Mouse (Mus musculus) CH12.LX (cell line): ENCODE results near the gene Pitpna. TPM values are rescaled to one million over a fixed set of nuclear protein-coding genes. Genes with fewer than 3 reads are reported as not detected.

Source experiments
- DNase-seq: peaks from one replicate; pipeline ENCODE4 v3.0.0-alpha.2; 2013; ENCODE audit errors: extremely low read depth
- H3K27ac ChIP-seq: 2 replicates; pipeline ENCODE4 v1.5.1; 2012; ENCODE audit warnings: low read depth, mild to moderate bottlenecking, control low read depth, moderate library complexity; ENCODE audit not compliant: insufficient read depth
- H3K27me3 ChIP-seq: replicated peaks from 2 replicates; pipeline ENCODE3; 2012; ENCODE audit warnings: inconsistent platforms
- H3K36me3 ChIP-seq, 2 experiments: replicated peaks in 1 of 2; 2 replicates each; pipeline versions ENCODE3 to v1.6.1; 2012; ENCODE audit warnings: inconsistent platforms in 1 of 2, low read length in 1 of 2, mild to moderate bottlenecking in 1 of 2, mixed read lengths in 1 of 2, moderate library complexity in 1 of 2; ENCODE audit not compliant: control insufficient read depth in 1 of 2, insufficient read depth in 1 of 2
- H3K4me1 ChIP-seq, 2 experiments: 2 replicates each; pipeline ENCODE4 v1.6.1; 2012; ENCODE audit warnings: inconsistent platforms in 1 of 2, moderate library complexity in 1 of 2; ENCODE audit not compliant: insufficient read depth in 2 of 2, control insufficient read depth in 1 of 2
- H3K4me2 ChIP-seq: 2 replicates; pipeline ENCODE4 v1.6.1; 2012; ENCODE audit warnings: low read depth, mild to moderate bottlenecking, control low read depth; ENCODE audit not compliant: poor library complexity, insufficient read depth, severe bottlenecking
- H3K4me3 ChIP-seq, 3 experiments: fragments of 150-350 bp in 1 of 3; sonication (generic) in 1 of 3; replicated peaks in 1 of 3; 2 replicates each; pipeline versions ENCODE3 to v1.5.1; 2011 to 2012; ENCODE audit warnings: low read depth in 2 of 3, low read length in 2 of 3, mild to moderate bottlenecking in 2 of 3, moderate library complexity in 2 of 3, control low read depth in 1 of 3, improper control_type of control experiment in 1 of 3, inconsistent platforms in 1 of 3, mixed read lengths in 1 of 3; ENCODE audit not compliant: poor library complexity in 1 of 3
- H3K79me2 ChIP-seq: replicated peaks from 2 replicates; pipeline ENCODE4 v1.6.1; 2012; ENCODE audit warnings: mild to moderate bottlenecking, moderate library complexity; ENCODE audit not compliant: control insufficient read depth, poor library complexity, insufficient read depth, severe bottlenecking; ENCODE audit errors: extremely low read depth
- H3K9ac ChIP-seq: 2 replicates; pipeline ENCODE4 v1.6.1; 2012; ENCODE audit warnings: low read depth, mild to moderate bottlenecking, control low read depth, moderate library complexity; ENCODE audit not compliant: insufficient read depth
- H3K9me3 ChIP-seq: replicated peaks from 2 replicates; pipeline ENCODE3; 2012; ENCODE audit warnings: low read length, inconsistent platforms, mixed read lengths
- BHLHE40 ChIP-seq: IDR thresholded peaks from 2 replicates; pipeline ENCODE4 v1.6.1; 2011; ENCODE audit warnings: mild to moderate bottlenecking, low read depth, low read length, improper control_type of control experiment
- CHD1 ChIP-seq: IDR thresholded peaks from 2 replicates; pipeline ENCODE4 v1.6.1; 2012; ENCODE audit warnings: low read depth, low read length, improper control_type of control experiment, inconsistent platforms
- CHD2 ChIP-seq: IDR thresholded peaks from 2 replicates; pipeline ENCODE4 v1.6.1; 2011; ENCODE audit warnings: low read length, improper control_type of control experiment
- ELF1 ChIP-seq: IDR thresholded peaks from 2 replicates; pipeline ENCODE4 v1.6.1; 2014; ENCODE audit warnings: low read depth, mild to moderate bottlenecking, inconsistent platforms, low read length, improper control_type of control experiment
- EP300 ChIP-seq: IDR thresholded peaks from 2 replicates; pipeline ENCODE4 v1.6.1; 2011; ENCODE audit warnings: low read length, improper control_type of control experiment
- JUND ChIP-seq: conservative IDR thresholded peaks from 2 replicates; pipeline ENCODE4 v1.6.1; 2011; ENCODE audit warnings: low read depth, low read length, improper control_type of control experiment
- MAX ChIP-seq: IDR thresholded peaks from 2 replicates; pipeline ENCODE4 v1.6.1; 2011; ENCODE audit warnings: low read length, improper control_type of control experiment
- MAZ ChIP-seq: IDR thresholded peaks from 2 replicates; pipeline ENCODE4 v1.6.1; 2012; ENCODE audit warnings: low read depth, mild to moderate bottlenecking, inconsistent platforms, low read length, improper control_type of control experiment, moderate library complexity
- RCOR1 ChIP-seq: conservative IDR thresholded peaks from 2 replicates; pipeline ENCODE4 v1.6.1; 2012; ENCODE audit warnings: low read depth, mild to moderate bottlenecking, inconsistent platforms, low read length, improper control_type of control experiment
- TCF12 ChIP-seq: IDR thresholded peaks from 2 replicates; pipeline ENCODE4 v1.6.1; 2014; ENCODE audit warnings: low read depth, mild to moderate bottlenecking, inconsistent platforms, low read length, improper control_type of control experiment
- USF1 ChIP-seq: IDR thresholded peaks from 2 replicates; pipeline ENCODE4 v1.6.1; 2014; ENCODE audit warnings: low read depth, mild to moderate bottlenecking, inconsistent platforms, low read length, improper control_type of control experiment
- ZNF384 ChIP-seq: IDR thresholded peaks from 2 replicates; pipeline ENCODE4 v1.6.1; 2012; ENCODE audit warnings: low read depth, low read length, improper control_type of control experiment, inconsistent platforms
- dilution Hi-C: fragments of 300-500 bp; cut with MboI; formaldehyde crosslinking; loops from 2 replicates; pipeline ENCODE4 v1.14.3; 2020; ENCODE audit warnings: low sequenced_read_pairs; ENCODE audit not compliant: extremely low pct_unique_long_range_greater_than_20kb, extremely low pct_ligation_motif_present
- in situ Hi-C: fragments of 300-500 bp; cut with MboI; formaldehyde crosslinking; loops from 3 replicates; pipeline ENCODE4 v1.14.3; 2019; ENCODE audit warnings: low sequenced_read_pairs, low pct_ligation_motif_present, low pct_unique_long_range_greater_than_20kb, mixed read lengths
- polyA plus RNA-seq: library from polyadenylated mRNA; unstranded; fragments of >175 nt; gene quantifications from 2 replicates; pipeline ENCODE4 v1.2.1, GENCODE M21; 2012; ENCODE audit warnings: low read depth; ENCODE audit not compliant: insufficient read length
- total RNA-seq, 2 experiments: library from RNA; depleted of rRNA; stranded (reverse); fragments of 300-350 nt in 1 of 2; fragments of >200 nt in 1 of 2; gene quantifications; 2 replicates each; pipeline ENCODE4 v1.2.3; 2012 to 2014

Pitpna gene
- total and polyA plus RNA-seq, 3 experiments, result 61.8 to 243 (median 80.7) TPM

GRCm38 (mm10) chr11:75677881-75678746, 90.2 kb downstream of the Pitpna start:
- peak overlapping the region; percentile 48; the same call in 1 of the 2 replicates for H3K27ac ChIP-seq
- H3K9ac ChIP-seq, result peak overlapping the region; percentile 43; the same call in 1 of the 2 replicates
- peaks cover 11 to 31% of the 10 kb centered on the region in 2 experiments for H3K36me3 ChIP-seq
- no peaks in the 10 kb centered on the region for H3K27me3 ChIP-seq
- in situ Hi-C loops, result no loop called here
- H3K4me2 ChIP-seq, result peak overlapping the region; percentile 73
- TF ChIP-seq CHD1 (0 out of 2 replicates have a peak, but pooled peaks have one; percentile 46), USF1 (no peak), MAX (peak; percentile 36; the same call in 1 of the 2 replicates), ELF1 (peak; percentile 48; the same call in 1 of the 2 replicates), EP300 (peak; percentile 56; the same call in 1 of the 2 replicates), TCF12 (no peak), CHD2 (peak; percentile 70), MAZ (peak; percentile 51), ZNF384 (peak; percentile 78), BHLHE40 (no peak), JUND (peak; percentile 32; the same call in 1 of the 2 replicates), RCOR1 (peak; percentile 72; the same call in 1 of the 2 replicates)
- peak overlapping the region; percentile 60 to 96 (median 69) for H3K4me3 ChIP-seq
- DNase-seq, result no peak
- H3K4me1 ChIP-seq, result peaks cover 5 to 36% of the 10 kb centered on the region in 2 experiments
- H3K9me3 ChIP-seq, result no peaks in the 10 kb centered on the region
- dilution Hi-C loops, result no loop called here
- H3K79me2 ChIP-seq, result peaks cover 39% of the 10 kb centered on the region

Other genes with a start within 250 kb of the Pitpna start
- gene Rpa1, start 239.8 kb upstream of the Pitpna start, total RNA-seq (2012; rRNA removed), result 287 and 354 TPM in 2 replicates
- gene Rpa1, start 239.8 kb upstream of the Pitpna start, total RNA-seq (2014; rRNA removed), result 357 and 379 TPM in 2 replicates
- gene Rpa1, start 239.8 kb upstream of the Pitpna start, polyA plus RNA-seq, result 230 and 247 TPM in 2 replicates
- gene Smyd4, start 239.7 kb upstream of the Pitpna start, total RNA-seq (2012; rRNA removed), result 11.5 and 13.9 TPM in 2 replicates
- 13.9 and 15.4 TPM in 2 replicates for gene Smyd4, start 239.7 kb upstream of the Pitpna start, total RNA-seq (2014; rRNA removed)
- 11.8 and 12.5 TPM in 2 replicates for gene Smyd4, start 239.7 kb upstream of the Pitpna start, polyA plus RNA-seq
- gene Serpinf1, start 165.4 kb upstream of the Pitpna start, total RNA-seq (2012; rRNA removed), result 26.0 and 30.3 TPM in 2 replicates
- 56.5 and 58.4 TPM in 2 replicates for gene Serpinf1, start 165.4 kb upstream of the Pitpna start, total RNA-seq (2014; rRNA removed)
- gene Serpinf1, start 165.4 kb upstream of the Pitpna start, polyA plus RNA-seq, result 119 and 131 TPM in 2 replicates
- 0.08 TPM in 1 of 2 replicates, not detected in the other for gene Serpinf2, start 148.5 kb upstream of the Pitpna start, total RNA-seq (2012; rRNA removed)
- gene Serpinf2, start 148.5 kb upstream of the Pitpna start, total RNA-seq (2014; rRNA removed), result 0.11 TPM in 1 of 2 replicates, not detected in the other
- 0.26 TPM in 1 of 2 replicates, not detected in the other for gene Serpinf2, start 148.5 kb upstream of the Pitpna start, polyA plus RNA-seq
- gene Wdr81, start 133.4 kb upstream of the Pitpna start, total RNA-seq (2012; rRNA removed), result 14.3 and 16.3 TPM in 2 replicates
- gene Wdr81, start 133.4 kb upstream of the Pitpna start, total RNA-seq (2014; rRNA removed), result 3.0 and 3.1 TPM in 2 replicates
- gene Wdr81, start 133.4 kb upstream of the Pitpna start, polyA plus RNA-seq, result 12.7 and 13.7 TPM in 2 replicates
- gene Tlcd2, start 126.4 kb upstream of the Pitpna start, total RNA-seq (2012; rRNA removed), result 0.17 and 0.81 TPM in 2 replicates
- gene Tlcd2, start 126.4 kb upstream of the Pitpna start, total RNA-seq (2014; rRNA removed), result not detected in 2 replicates
- gene Tlcd2, start 126.4 kb upstream of the Pitpna start, polyA plus RNA-seq, result 0.40 and 0.86 TPM in 2 replicates
- gene Prpf8, start 101.3 kb upstream of the Pitpna start, total RNA-seq (2012; rRNA removed), result 246 and 255 TPM in 2 replicates
- 168 and 187 TPM in 2 replicates for gene Prpf8, start 101.3 kb upstream of the Pitpna start, total RNA-seq (2014; rRNA removed)
- 298 and 345 TPM in 2 replicates for gene Prpf8, start 101.3 kb upstream of the Pitpna start, polyA plus RNA-seq
- 0.63 and 0.72 TPM in 2 replicates for gene Rilp, start 78.0 kb upstream of the Pitpna start, total RNA-seq (2012; rRNA removed)
- 0.17 and 0.31 TPM in 2 replicates for gene Rilp, start 78.0 kb upstream of the Pitpna start, total RNA-seq (2014; rRNA removed)
- gene Rilp, start 78.0 kb upstream of the Pitpna start, polyA plus RNA-seq, result 0.76 and 1.1 TPM in 2 replicates
- 0.59 and 0.76 TPM in 2 replicates for gene Scarf1, start 74.6 kb upstream of the Pitpna start, total RNA-seq (2012; rRNA removed)
- gene Scarf1, start 74.6 kb upstream of the Pitpna start, total RNA-seq (2014; rRNA removed), result 0.24 and 0.28 TPM in 2 replicates
- gene Scarf1, start 74.6 kb upstream of the Pitpna start, polyA plus RNA-seq, result 0.76 and 0.90 TPM in 2 replicates
- 6.5 and 8.9 TPM in 2 replicates for gene Slc43a2, start 56.4 kb upstream of the Pitpna start, total RNA-seq (2012; rRNA removed)
- gene Slc43a2, start 56.4 kb upstream of the Pitpna start, total RNA-seq (2014; rRNA removed), result 3.5 and 5.0 TPM in 2 replicates
- gene Slc43a2, start 56.4 kb upstream of the Pitpna start, polyA plus RNA-seq, result 6.8 and 8.8 TPM in 2 replicates
- gene Inpp5k, start 42.9 kb downstream of the Pitpna start, total RNA-seq (2012; rRNA removed), result 25.5 and 31.2 TPM in 2 replicates
- gene Inpp5k, start 42.9 kb downstream of the Pitpna start, total RNA-seq (2014; rRNA removed), result 40.7 and 41.9 TPM in 2 replicates
- gene Inpp5k, start 42.9 kb downstream of the Pitpna start, polyA plus RNA-seq, result 30.5 and 35.6 TPM in 2 replicates
- 41.1 and 47.3 TPM in 2 replicates for gene Myo1c, start 62.4 kb downstream of the Pitpna start, total RNA-seq (2012; rRNA removed)
- gene Myo1c, start 62.4 kb downstream of the Pitpna start, total RNA-seq (2014; rRNA removed), result 21.9 and 24.8 TPM in 2 replicates
- gene Myo1c, start 62.4 kb downstream of the Pitpna start, polyA plus RNA-seq, result 46.6 and 52.0 TPM in 2 replicates
- gene Crk, start 91.2 kb downstream of the Pitpna start, total RNA-seq (2012; rRNA removed), result 37.8 and 42.2 TPM in 2 replicates
- 39.9 and 44.3 TPM in 2 replicates for gene Crk, start 91.2 kb downstream of the Pitpna start, total RNA-seq (2014; rRNA removed)
- gene Crk, start 91.2 kb downstream of the Pitpna start, polyA plus RNA-seq, result 44.6 and 46.1 TPM in 2 replicates
- gene Ywhae, start 144.8 kb downstream of the Pitpna start, total RNA-seq (2012; rRNA removed), result 348 and 421 TPM in 2 replicates
- 129 and 130 TPM in 2 replicates for gene Ywhae, start 144.8 kb downstream of the Pitpna start, total RNA-seq (2014; rRNA removed)
- gene Ywhae, start 144.8 kb downstream of the Pitpna start, polyA plus RNA-seq, result 1,436 and 1,665 TPM in 2 replicates
- 0.04 TPM in 1 of 2 replicates, not detected in the other for gene Doc2b, start 208.0 kb downstream of the Pitpna start, total RNA-seq (2012; rRNA removed)
- gene Doc2b, start 208.0 kb downstream of the Pitpna start, total RNA-seq (2014; rRNA removed), result not detected in 2 replicates
- not detected in 2 replicates for gene Doc2b, start 208.0 kb downstream of the Pitpna start, polyA plus RNA-seq